Mouse (Mus musculus) kidney, adult 11 months (tissue): ENCODE data around the gene Mov10l1.

Experiments used
- DNase-seq: peaks from one replicate; pipeline ENCODE4 v3.0.0; 2022

Gene Mov10l1

DNA sequence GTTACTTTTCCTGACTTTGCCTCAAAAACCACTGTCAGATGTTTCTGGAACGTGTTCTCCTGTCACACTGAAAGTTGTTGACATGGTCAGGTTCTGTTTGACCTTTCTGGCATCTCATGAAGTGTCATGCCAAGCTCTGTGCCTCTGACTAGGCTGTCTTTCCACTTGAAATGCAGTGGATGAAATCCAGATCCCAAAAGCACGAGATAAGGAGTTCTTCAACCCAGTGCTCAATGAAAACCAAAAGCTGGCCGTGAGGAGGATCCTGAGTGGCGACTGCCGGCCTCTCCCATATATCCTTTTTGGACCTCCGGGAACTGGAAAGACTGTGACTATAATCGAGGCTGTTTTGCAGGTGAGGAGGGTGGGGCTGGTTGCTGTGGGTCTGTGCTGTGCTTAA lies 37.4 kb downstream of the Mov10l1 start:
- DNase-seq: no peak

DNA sequence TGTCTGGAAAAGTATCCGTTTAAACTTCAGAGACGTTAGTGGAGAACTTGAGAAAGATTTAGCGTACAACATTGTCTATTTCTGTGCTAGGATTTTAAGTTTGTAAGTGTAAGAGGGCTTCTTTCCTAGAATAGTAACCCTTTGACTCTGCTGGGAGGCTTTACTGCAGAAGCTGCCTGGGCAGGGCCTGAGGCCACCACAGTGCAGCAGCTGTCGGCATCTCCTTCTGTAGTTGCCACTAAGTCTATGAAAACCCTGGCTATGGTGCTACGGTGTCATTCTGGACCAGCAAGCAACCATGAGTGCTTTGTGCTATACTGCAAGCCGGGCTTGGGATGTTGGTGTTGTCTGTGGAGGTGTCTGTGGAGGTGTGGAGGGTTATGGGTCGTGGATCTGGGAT lies 37.8 kb downstream of the Mov10l1 start:
- DNase-seq: no peak

- DNase-seq: no peak
Measured at GRCm38 (mm10) chr15:89044381-89044780, 61.7 kb downstream of the Mov10l1 start.

- no peak for DNase-seq
Measured at GRCm38 (mm10) chr15:89046356-89046755, 63.6 kb downstream of the Mov10l1 start.

- no peak for DNase-seq
Measured at GRCm38 (mm10) chr15:89054666-89055065, 72.0 kb downstream of the Mov10l1 start.

DNA sequence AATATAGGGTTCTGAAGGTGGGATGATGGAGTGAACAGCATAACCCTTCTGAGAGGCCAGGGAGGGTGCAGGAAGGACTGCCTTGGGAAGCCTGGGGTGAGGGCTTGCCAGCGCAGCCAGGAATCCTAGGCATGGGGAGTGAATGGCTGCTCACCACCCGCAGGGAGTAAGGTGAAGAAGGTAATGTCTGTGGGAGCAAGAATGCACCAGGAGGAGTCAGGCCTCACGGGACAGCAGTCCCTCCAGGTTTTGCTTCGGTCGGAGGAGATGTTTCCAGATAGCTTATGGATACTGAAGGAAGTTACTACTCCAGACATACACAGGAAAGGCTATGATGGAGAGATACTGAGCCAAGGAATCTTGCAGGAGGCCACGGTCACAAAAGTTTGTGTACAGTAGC lies 76.0 kb downstream of the Mov10l1 start:
- no peak for DNase-seq

GRCm38 (mm10) chr15:89059161-89059931 lies 76.6 kb downstream of the Mov10l1 start, which contains the start of gene Panx2:
Gene Panx2, plus strand, starts transcription at chr15:89059734.
- no peak for DNase-seq

- no peak for DNase-seq
Measured at GRCm38 (mm10) chr15:89060032-89060681, 77.4 kb downstream of the Mov10l1 start.

DNA sequence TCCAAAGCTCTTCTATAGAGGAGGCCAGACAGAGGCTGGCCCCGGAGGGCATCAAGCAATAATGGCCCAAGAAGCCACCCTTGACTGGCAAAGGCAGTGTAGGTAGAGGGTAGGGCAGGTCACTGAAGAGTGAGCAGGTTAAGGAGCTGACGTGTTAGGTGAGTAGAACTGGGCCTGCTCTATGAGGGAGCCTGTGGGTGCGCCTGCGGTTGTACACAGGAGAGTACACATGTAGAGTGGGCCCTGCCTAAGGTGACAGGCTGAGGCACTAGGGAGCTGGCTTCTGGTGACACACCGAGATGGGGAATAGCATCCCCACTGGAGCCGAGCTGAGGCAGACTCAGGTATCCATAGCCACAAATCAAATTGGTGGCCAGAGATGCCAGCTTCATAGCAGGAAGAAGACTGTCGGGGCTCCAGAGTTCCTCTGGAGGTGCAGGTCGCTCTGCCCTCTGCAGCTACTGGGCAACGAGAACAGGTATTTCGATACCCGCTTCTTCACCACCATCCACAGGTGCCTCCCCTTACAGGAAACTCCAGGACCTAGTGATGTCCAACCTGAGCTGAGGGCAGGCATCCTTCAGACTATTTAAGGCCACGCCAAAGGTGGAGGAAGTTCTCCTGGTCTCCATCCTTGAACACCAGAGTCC lies 78.2 kb downstream of the Mov10l1 start:
- DNase-seq: no peak

GRCm38 (mm10) chr15:89061761-89062517 lies 79.2 kb downstream of the Mov10l1 start:
- no peak for DNase-seq

DNA sequence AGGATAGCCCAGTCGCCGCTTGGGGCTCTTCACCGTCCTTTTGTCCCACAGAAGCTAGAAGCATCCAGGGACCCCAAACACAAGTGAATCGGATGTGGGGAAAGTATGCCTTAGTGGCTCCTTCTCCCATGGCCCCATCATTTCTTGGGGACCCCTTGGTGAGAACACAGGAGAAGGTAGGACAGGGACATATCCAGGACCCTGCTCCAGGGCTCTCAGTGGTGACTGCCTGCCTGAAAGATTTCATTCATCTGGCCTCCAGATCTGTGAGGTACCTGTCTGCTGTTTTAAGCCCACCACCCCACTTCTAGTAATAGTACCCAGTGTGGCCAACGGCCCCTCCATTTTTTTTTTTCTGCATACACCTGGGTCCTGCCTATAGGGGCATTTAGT lies 79.8 kb downstream of the Mov10l1 start:
- DNase-seq: no peak

- DNase-seq: no peak
Measured at GRCm38 (mm10) chr15:89063001-89063400, 80.3 kb downstream of the Mov10l1 start.

DNA sequence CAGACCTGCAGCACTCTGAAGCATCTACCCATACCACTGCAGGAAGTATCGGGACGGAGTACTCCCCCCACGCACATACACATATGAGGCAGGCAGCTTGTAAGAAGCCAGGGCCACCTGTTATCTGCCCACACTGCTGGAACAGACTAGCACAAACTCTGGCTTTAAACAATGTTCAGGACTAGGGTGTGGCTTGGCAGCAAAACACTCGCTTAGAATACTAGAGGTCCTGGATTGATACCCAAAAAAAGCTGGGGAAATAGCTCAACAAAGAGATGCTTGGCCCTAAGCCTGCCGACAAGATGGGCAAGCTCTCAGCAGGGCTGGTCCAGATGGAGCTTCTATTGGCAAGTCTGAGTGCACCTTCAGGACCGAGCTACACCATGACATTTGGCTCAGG lies 80.8 kb downstream of the Mov10l1 start:
- no peak for DNase-seq

GRCm38 (mm10) chr15:89064891-89065290 lies 82.2 kb downstream of the Mov10l1 start:
- DNase-seq: no peak

GRCm38 (mm10) chr15:89067609-89068008 lies 84.9 kb downstream of the Mov10l1 start:
- no peak for DNase-seq

DNA sequence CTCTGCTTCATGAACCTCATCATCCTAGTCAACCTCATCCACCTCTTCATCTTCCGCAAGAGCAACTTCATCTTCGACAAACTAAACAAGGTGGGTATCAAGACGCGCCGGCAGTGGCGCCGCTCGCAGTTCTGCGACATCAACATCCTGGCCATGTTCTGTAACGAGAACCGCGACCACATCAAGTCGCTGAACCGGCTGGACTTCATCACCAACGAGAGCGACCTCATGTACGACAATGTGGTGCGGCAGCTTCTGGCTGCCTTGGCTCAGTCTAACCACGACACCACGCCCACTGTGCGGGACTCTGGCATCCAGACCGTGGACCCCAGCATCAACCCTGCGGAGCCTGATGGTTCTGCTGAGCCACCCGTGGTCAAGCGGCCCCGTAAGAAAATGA lies 85.5 kb downstream of the Mov10l1 start:
- no peak for DNase-seq

- no peak for DNase-seq
Measured at GRCm38 (mm10) chr15:89069336-89069840, 86.7 kb downstream of the Mov10l1 start.

- DNase-seq: no peak
Measured at GRCm38 (mm10) chr15:89070606-89071005, 87.9 kb downstream of the Mov10l1 start.

DNA sequence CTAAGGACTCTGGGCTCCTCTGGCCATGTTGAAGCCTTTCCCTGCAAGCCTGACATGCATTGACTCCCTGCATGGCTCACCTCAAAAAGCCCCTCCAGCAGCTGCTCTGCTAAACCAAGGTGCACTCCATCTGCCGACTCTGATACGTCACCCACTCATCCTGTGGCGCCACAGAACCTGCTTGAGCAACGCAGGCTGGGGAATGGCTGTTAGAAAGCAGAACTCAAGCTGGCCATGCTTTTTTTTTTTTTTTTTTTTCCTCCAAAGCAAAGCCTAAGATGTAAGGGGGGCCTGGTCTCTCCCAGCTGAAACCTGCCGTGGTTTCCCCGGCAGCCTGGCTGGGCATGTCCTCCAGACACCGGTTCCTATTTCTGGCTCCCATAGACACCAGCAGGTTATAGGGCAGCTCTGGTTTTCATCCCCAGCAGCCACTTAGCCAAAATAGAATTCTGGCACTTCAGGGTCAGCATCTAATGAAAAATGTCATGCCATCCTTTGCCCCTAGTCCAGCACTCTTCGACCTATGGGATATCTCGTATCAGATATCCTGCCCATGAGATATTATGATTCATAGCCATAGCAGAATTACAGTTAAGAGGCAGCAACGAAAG lies 91.4 kb downstream of the Mov10l1 start:
- no peak for DNase-seq

- no peak for DNase-seq
Measured at GRCm38 (mm10) chr15:89074613-89075477, 92.1 kb downstream of the Mov10l1 start, which contains the start of gene Trabd. Gene Trabd, plus strand, starts transcription at chr15:89075124.

- DNase-seq: peak; percentile 88
Measured at GRCm38 (mm10) chr15:89075478-89076147, 92.9 kb downstream of the Mov10l1 start.
